Mouse (Mus musculus) G1E-ER4 (cell line): ENCODE measurements around the gene Stat5b. TPM values are rescaled to one million over a fixed set of nuclear protein-coding genes. Genes with fewer than 3 reads are reported as not detected.

Experiments used
- GATA1 ChIP-seq: IDR thresholded peaks from one replicate; pipeline ENCODE4 v1.8.0; 2012; ENCODE audit warnings: low read length, inconsistent platforms
- polyA plus RNA-seq: library from polyadenylated mRNA; stranded (reverse); fragments of >175 nt; gene quantifications from 2 replicates; pipeline ENCODE4 v1.2.3, GENCODE M21; 2012

Stat5b gene
- polyA plus RNA-seq, 1 experiment = 31.7 TPM

DNA sequence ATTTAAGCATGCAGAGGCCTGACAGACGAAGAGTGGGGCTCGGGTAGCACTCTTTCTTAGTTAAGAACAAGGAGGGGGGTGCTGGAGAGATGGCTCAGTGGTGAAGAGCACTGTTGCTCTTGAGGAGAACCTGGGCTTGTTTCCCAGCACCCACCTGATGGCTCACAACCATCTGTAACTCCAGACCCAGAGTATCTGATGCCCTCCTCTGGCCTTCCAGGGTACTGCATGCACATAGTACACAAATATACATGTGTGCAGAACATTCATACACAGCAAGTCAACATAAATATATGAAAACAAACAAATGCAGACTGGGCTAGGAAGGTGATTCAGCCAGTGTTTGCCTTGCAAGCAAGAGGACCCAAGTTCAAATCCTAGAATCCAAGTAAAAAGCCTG is 39.4 kb downstream of the Stat5b start:
- no peak for TF ChIP-seq GATA1

DNA sequence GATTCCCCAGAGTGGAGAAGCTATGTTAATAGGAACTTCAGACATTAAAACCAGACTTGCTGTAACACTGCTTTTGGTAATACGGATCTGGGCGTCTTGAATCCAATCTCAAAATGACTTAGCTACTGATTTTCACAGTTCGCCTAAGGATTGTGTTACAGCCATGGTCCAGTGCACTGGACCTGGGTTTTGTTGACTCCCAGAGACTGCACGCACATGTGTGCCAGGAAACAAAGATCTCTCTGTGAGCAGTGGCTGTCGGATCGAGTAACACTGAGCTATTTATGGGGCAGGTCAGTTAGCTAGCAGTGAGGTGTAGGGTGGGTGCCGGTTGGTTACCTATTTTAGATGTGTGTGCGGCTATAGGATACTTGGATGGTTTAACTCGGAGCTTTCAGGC is 40.0 kb downstream of the Stat5b start:
- TF ChIP-seq GATA1 = no peak

DNA sequence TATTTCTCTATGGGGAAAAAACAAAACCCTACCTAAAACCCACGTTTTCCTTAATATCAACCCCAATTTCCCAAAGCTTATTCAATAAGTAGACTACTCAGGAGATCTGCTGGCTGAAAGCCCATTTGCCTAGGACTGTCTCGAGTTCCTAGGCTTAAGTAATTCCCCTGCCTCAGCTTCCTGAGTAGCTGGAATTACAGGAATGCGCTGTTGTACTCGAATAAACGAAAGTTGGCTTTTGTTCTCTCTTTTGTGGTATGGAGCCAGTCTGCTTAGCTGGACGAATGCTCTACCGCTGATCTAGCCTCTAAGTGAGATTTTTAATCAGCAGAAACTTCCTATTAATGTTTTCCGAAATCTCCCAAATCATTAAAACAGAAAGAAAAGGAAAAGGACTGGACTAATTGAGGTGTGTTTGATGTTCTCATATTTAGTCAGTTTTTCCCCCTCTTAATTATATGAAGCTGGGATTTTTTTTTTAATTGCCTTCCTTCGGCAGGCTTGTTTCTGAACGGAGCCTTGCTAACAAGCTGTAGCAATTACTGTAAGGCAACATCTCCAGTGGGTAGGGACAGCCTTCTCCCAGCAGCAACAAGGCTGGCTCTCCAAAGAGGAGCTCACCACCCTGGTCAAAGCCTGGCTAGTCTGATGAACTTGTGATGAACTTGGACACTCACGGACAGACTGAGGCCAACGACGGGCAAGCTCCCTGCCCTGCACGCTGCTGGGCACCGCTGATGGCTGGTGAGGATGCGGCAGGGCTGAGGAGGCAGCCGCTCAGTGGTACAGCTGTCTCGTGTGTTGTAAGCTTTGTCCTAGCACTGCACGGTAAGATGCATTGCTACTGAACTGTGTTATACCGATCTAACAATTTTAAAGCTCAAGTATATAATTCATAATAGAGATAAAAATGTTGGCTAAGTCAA is 43.9 kb downstream of the Stat5b start:
- no peak for TF ChIP-seq GATA1

DNA sequence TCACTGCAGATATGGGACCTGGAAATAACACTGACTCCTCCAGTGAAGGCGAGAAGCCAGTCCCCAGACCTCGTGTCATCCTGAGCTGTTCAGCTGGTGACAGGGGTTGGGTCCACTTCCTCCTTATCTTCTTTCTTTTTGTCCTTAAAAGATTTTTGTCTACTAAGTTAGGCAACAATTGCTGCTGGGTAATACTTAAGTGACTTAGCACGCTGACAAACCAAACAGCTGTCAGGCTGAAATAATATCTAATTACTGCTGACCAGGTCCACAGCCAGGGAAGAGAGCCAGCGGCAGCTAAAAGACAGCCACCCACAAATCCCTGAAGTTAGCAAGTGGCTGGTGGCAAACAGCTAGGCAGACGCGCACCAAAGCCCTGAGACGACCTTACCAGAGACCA is 45.0 kb downstream of the Stat5b start:
- TF ChIP-seq GATA1 = no peak

DNA sequence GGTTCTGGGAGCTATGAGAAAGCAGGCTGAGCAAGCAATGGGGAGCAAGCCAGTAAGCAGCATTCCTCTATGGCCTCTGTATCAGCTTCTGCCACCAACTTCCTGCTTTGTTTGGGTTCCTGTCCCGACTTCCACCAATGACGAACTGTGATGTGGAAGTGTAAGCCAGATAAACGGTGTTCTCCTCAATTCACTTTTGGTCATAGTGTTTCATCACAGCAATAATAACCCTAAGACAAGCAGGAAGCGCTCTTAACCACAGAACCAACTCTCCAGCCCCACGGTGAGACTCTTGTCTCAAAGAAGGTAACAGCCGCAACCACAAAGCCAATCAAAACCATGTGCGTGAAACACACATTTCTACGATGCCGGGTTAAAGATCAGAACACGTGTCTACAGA is 46.1 kb downstream of the Stat5b start:
- TF ChIP-seq GATA1 = no peak

DNA sequence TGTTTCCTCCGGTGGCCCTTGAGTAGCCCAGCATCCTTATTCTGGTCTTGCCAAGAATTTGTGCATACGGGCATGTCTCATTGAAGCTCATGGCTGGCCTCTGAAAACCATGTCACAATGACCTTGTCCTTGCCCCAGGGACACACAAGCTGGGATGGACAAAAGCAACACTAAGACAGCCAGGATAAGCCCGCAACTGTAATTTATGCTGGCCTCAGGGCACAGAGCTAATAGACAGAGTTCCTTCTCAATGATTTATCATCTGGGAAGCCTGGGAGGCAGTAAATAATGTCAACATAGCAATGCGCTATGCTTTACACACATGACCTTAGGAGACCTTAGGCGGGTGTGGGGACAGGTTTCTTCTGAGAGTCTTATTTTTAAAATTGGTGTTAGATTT is 51.1 kb downstream of the Stat5b start:
- TF ChIP-seq GATA1 = no peak

DNA sequence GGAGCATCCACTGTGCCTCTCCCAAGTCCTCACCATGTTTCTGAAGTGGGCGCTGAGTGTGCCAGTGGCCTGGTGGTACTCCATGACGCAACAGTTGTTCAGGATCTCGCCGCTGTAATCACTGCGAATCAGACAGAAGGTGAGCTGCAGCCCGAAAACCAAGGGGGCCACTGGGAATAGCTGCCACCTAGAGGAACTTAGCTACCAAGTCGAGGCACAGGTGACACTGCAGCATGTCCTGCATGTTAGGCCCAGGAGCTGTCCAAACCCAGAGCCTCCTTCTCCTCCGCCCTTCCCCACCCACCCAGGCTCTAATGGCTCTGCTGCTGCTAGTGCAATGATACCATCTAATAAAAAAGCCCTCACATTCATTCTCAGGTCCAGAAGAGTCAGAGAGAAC is 53.9 kb downstream of the Stat5b start:
- TF ChIP-seq GATA1 = no peak

DNA sequence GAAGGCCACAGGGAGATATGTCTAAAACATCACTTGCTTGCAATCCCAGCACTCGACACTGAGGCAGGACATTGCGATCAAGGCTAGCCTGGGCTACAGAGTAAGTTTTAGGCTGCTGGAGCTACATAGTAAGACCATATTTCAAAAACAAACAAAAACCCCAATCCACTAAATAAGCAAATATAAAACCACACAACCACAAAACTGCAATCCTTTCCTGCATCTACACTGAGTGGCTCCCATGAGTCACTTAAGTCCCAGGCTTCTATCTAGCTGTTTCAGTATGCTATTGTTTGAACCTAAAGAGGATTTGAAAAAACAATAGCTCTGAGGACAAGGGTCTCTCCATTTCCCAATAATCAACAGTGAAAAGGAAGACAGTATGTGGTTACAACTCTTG is 55.1 kb downstream of the Stat5b start:
- TF ChIP-seq GATA1 = no peak

DNA sequence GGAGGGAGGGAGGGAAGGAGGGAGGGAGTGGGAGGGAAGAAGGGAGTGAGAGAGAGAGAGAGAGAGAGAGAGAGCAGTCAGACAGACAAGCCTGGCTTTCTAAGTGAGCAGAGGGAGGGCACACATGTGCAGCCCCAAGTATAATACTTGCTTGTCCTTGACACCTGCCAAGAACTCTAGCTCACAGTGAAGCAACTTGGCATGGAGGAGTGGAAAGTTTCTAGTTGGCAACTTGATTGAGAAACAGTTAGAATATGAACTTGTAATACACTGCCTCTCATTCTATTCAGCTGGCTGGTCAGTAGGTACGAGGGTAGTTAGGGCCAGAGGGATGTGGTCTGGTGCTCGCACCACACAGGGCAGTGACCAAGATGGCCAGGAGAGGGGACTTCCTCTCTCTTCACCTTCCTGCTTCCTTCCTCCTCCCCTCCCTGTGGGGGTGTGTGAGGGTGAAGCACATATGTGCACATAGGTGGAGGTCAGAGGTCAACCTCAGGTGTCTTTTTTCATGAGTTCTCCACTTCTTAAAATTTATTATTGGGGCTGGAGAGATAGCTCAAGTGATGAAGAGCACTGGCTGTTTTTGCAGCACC is 59.0 kb downstream of the Stat5b start:
- no peak for TF ChIP-seq GATA1

DNA sequence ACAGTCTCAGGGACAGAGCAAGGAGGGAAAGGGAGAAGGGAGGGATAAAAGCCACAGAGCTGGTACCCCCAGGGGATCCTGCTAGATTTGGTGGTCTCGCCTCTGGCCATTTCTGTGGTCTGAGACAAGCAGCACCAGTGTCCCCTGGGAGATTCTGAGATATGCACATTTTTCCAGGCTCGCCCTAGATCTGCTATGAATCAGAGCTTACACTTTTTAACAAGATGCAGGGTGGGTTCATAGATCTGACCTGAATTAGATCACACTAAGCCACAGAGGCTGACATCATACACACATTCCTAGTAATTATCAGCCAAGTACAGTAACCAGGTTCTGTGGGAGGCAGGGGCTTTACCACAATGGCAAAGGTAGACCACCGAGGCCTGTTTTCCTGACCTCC is 60.8 kb downstream of the Stat5b start:
- no peak for TF ChIP-seq GATA1

DNA sequence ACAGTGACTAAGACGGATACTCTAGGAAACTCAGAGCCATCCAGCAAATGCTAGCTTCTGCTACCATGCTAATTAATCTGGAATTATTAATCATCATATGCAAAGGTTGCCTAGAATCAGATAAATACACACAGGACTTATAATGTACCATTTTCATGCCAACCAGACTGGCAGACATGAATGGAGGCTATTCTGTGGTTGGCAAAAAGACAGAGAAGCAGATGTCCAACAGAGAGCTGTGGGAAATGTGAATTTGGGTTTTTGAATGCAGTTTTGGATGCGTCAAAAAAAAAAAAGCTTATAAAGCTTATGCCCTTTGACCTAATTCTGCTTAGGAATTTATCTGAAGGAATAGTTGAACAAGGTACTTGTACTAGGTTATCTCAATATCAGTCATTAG is 64.8 kb downstream of the Stat5b start:
- TF ChIP-seq GATA1 = no peak

DNA sequence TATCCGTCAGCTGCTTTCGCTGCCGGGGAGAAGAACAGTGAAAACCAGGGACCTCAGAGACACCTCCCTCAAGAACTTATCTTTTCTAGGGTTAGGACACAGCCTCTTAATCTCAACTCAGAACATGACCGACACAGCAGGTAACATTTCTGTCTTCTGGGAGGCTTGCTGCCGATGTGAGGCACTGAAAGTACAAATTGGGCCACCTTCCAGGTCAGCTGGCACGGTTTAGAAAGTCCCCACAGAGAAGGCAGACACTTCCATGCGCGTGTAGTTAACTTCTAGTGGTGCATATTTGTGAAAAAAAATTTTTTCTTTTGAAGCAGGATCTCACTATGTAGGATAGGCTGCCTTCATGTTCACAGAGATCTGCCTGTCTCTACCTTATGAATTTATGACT is 66.2 kb downstream of the Stat5b start:
- TF ChIP-seq GATA1 = no peak

DNA sequence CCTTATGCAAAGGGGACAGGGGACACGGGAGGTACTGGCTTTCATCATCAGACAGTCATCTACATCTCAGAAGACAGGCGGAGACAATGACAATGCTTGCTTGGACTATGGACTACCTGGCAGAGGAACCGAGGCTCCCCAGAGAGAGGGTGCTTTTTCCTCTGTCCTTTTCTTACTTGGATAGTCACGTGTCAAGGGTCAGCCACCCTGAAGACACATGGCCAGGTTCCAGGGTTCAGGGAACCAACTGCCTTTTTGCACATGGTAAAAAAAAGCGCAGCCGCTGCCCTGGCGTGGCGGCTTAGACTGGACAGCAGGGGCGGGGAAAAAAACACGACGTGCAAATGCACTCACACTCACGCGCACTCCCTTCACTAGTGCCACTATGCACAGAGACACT is 68.0 kb downstream of the Stat5b start:
- TF ChIP-seq GATA1 = no peak

DNA sequence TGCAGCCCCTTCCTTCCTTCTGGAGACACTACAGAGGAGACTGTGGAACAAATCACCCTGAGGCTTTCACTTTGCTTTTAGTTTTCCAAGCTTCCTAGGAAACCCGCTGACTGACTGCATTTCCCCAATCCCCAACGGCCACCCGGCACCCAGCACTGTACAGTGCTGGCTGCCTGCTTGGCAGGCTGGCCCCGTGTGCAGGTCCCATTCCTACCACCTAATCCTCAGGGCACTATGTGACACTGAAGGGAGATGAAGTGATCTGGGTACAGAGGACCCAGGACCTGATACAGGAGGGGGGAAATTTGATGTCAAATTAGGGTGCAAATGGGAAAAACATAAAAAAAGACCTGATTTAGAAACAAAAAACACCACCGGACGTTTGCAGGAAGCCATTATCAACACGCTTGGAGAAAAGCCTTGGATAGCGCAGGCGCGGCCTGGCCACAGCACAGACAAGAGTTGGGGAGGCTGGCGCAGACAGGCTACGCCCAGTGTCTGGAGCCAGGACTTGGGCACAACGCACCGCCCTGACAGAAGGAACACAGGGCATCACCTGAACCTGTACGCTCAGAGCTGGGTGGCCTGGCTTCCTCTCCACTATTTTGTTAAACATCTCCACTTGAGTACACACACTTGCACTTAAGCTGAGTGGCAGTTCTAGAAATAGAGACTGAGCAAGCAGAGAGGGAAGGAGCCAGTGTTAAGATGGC is 68.6 kb downstream of the Stat5b start:
- TF ChIP-seq GATA1 = no peak

DNA sequence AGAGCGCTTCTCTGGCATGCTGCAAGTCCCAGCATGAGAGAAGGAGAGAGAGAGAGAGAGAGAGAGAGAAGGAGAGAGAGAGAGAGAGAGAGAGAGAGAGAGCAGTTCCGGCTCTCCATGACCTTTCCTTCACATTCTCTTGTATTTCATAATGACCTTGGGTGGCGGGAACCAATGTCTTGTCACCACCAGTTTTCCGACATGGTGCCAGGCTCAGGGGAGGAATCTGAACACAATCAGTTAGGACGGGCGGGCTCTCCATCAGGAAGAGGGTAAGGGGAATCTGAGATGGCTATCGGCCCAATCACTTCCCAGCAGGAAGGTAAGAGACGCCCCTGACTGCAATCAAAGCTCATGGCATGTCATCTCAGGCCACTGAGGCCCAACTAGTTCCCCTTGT is 70.3 kb downstream of the Stat5b start:
- no peak for TF ChIP-seq GATA1

DNA sequence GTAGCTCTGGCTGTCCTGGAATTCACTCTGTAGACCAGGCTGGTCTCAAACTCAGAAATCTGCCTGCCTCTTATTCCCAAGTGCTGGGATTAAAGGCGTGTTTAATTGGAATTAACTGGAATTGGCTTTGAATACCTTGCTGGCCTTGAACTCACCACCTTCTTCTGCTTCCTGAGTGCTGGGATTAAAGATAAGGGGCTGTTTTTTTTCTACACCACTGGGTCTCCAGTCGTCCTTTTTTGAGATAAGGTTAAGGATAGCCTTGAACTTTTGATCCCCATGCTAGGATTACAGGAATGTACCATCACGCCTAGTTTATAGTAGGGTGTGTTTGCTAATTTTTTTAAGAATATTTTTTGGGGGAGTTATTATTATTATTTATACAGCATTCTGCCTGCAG is 72.5 kb downstream of the Stat5b start:
- no peak for TF ChIP-seq GATA1
